Mouse (Mus musculus) ES-Bruce4 (cell line): ENCODE results near the gene Hey2. TPM values are rescaled to one million over a fixed set of nuclear protein-coding genes. Genes with fewer than 3 reads are reported as not detected.

Experiments
- H3K27ac ChIP-seq: 2 replicates; pipeline ENCODE4 v1.5.1; 2012; ENCODE audit warnings: low read length, inconsistent platforms; ENCODE audit not compliant: insufficient read depth
- H3K27me3 ChIP-seq: 2 replicates; pipeline ENCODE4 v1.6.1; 2012; ENCODE audit warnings: mild to moderate bottlenecking, low read length, inconsistent platforms; ENCODE audit not compliant: control insufficient read depth, poor library complexity, insufficient read depth, severe bottlenecking
- H3K36me3 ChIP-seq: 2 replicates; pipeline ENCODE4 v1.6.1; 2012; ENCODE audit warnings: inconsistent platforms, mild to moderate bottlenecking, low read length, moderate library complexity; ENCODE audit not compliant: control insufficient read depth, poor library complexity, insufficient read depth, severe bottlenecking
- H3K4me1 ChIP-seq: one replicate; pipeline ENCODE4 v1.8.1; 2011; ENCODE audit warnings: low read length; ENCODE audit not compliant: control insufficient read depth, insufficient read depth
- H3K4me3 ChIP-seq: 2 replicates; pipeline ENCODE4 v1.5.1; 2011; ENCODE audit warnings: low read depth, mild to moderate bottlenecking, low read length
- H3K9ac ChIP-seq: 2 replicates; pipeline ENCODE4 v1.6.1; 2012; ENCODE audit warnings: low read depth, mild to moderate bottlenecking, inconsistent platforms; ENCODE audit not compliant: poor library complexity, severe bottlenecking
- H3K9me3 ChIP-seq: replicated peaks from 2 replicates; pipeline ENCODE4 v1.6.1; 2012; ENCODE audit warnings: mild to moderate bottlenecking, low read length, inconsistent platforms; ENCODE audit not compliant: control insufficient read depth, poor library complexity, insufficient read depth, severe bottlenecking
- CTCF ChIP-seq: IDR thresholded peaks from one replicate; pipeline ENCODE4 v1.8.1; 2011; ENCODE audit warnings: low read depth, low read length
- EP300 ChIP-seq: IDR thresholded peaks from 2 replicates; pipeline ENCODE4 v1.6.1; 2011; ENCODE audit warnings: low read depth, low read length; ENCODE audit not compliant: insufficient read depth
- POLR2A ChIP-seq: IDR thresholded peaks from one replicate; pipeline ENCODE4 v1.8.1; 2011; ENCODE audit warnings: low read length; ENCODE audit not compliant: insufficient read depth
- polyA plus RNA-seq: library from polyadenylated mRNA; stranded (reverse); fragments of >200 nt; gene quantifications from 2 replicates; pipeline ENCODE4 v1.2.4, GENCODE M21; 2011; ENCODE audit warnings: low read depth; ENCODE audit not compliant: missing spikeins, insufficient read depth, insufficient read length

Hey2 gene
- 0.97 and 1.6 TPM in 2 replicates for polyA plus RNA-seq

DNA sequence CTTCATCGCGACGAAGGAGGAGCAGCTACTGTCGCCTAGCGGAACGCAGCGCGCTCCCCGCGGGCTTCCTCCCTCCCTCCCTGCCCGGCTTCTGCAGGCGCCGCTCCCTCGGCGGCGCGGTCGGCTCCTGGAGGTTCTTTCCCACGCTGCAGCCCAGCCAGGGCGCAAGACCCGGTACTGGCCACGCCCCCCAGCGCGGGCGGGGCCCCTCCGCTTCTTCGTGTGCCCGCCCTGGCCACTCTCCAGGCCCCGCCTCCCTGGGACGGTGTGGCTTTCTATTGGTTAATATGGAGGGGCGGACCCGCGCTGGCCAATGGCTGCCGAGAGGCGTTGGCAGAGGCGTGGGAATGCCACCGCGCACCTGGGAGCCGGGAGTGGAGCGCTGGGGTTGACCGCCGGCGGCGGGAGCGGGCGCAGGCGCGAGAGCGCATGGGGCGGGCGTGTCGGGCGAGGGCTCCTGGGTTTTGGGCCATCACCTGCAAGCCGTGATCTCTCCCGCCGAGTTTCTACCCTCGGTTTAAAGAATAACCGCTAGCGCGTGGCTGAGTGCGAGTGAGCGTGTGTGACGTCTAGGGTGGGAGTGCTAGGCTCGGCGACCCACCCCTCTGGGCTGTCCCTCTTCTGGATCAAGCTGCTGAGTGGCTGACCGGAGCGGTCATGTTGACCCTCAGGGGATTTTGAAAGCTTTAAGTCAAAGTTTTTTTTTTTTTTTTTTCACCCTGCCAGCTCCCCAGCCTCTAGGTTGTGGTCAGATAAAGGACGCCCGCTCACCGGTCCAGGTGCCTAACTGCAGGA lies at the start of gene Hey2:
Hey2 (minus strand) TSS at position 159 of the 795 bp plus-strand sequence.
- Histone ChIP-seq H3K36me3 (no peaks in the 10 kb centered on the region), H3K4me1 (no peaks in the 10 kb centered on the region), H3K27ac (no peak within 1 kb of the TSS), H3K9me3 (no peaks in the 10 kb centered on the region), H3K4me3 (peak within 1 kb of the TSS; percentile 92), H3K27me3 (peaks cover 7% of the 10 kb centered on the region), H3K9ac (peak within 1 kb of the TSS; percentile 35)
- no peak for TF ChIP-seq POLR2A
- no peak for TF ChIP-seq EP300
- TF ChIP-seq CTCF, result no peak

DNA sequence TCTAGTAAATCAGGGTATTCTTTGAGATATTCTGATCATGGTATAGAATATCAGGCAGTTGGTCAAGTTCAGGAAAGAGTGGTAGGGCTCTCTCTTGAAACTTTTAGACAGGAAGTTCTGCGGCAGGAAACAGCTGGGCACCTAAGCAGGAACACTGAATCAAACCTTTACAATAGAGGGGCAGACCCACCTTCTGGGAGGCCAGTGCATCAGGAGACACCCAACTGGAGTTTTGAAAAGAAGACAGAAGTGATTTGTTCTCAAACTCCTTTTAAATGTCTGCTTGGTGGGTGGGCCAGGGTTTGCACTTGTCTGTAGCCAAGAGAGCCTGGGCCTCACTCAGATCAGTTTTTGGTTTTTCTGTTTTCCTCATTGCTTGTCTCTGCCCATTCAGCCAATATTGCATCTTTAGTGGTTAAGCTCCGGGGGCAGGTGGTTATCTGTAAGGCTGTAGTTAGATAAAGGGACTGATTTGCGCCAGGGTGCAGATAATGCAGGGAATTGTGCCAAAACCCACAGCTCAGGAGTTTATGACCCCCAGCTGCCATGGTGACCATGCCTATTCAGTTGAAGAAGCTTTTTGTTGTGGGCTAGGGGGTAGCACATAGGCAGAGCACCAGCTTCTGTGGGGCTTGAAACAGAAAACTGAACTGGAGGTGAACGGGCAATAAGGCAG lies 40.6 kb upstream of the Hey2 start:
- TF ChIP-seq CTCF (no peak), POLR2A (no peak), EP300 (no peak)

DNA sequence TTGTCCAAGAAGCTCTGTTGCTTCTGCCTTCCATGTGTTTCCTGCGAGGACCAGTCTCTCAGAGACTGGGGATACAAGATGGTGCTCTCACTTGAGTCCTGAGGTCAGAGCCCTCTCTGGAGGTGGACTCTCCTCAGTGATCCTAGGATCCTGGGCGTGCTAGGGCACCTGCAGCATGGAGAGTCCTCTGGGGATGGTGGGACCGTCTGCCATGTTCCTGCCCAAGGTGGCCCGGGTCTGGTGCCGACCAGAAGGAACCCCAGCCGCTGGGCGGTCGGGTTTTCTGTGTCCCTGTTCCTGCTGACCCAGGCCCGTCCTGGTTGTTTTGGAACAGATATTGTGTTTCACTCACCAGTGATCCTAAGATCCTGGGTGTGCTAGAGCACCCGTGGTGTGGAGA lies 38.5 kb upstream of the Hey2 start:
- no peak overlapping the region for H3K9ac ChIP-seq
- H3K9me3 ChIP-seq, result no peaks in the 10 kb centered on the region
- no peaks in the 10 kb centered on the region for H3K27me3 ChIP-seq
- H3K4me3 ChIP-seq, result no peak overlapping the region
- H3K36me3 ChIP-seq, result no peaks in the 10 kb centered on the region
- no peak overlapping the region for H3K27ac ChIP-seq
- TF ChIP-seq EP300, result no peak
- TF ChIP-seq CTCF, result no peak
- TF ChIP-seq POLR2A, result no peak
- no peaks in the 10 kb centered on the region for H3K4me1 ChIP-seq

More for the DNA sequence above, 40.6 kb upstream of the Hey2 start:
- H3K27ac ChIP-seq, result no peak overlapping the region
- no peaks in the 10 kb centered on the region for H3K9me3 ChIP-seq
- H3K4me3 ChIP-seq, result no peak overlapping the region
- no peaks in the 10 kb centered on the region for H3K4me1 ChIP-seq
- no peaks in the 10 kb centered on the region for H3K27me3 ChIP-seq
- no peak overlapping the region for H3K9ac ChIP-seq
- no peaks in the 10 kb centered on the region for H3K36me3 ChIP-seq

DNA sequence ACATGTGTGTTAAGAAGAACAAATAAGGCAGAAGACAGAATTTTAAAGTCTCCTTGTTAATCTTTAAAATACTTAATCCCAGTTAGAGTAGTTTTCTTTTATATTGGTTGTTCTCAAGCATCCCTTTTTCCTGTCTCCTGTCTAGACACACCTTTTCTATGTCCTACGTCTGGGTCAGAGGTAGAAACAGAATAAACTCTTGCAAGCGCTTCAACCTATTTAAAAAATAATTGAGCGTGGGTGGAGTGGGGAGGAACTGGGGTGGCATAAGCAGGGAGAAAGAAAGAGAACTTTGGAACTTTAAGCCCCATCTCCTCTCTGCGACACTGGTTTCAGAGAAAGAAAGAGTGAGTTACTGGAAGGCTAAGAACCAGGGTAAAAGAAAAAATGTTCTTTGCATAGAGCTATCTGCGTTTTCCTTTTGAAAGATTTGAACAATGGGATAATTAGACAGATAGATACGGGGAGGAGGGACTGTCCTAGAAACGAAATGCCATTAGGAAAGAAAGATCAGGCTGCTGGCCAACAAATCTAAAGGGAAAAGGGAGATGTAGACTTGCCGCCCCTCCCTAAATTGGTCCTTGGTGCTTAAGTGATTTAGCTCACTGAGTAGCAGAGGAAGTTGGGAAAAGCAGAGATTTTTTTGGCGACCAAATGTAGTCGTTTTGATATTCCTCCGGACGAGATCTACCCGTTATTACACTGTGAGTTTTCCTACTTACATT lies 2.7 kb upstream of the Hey2 start:
- no peaks in the 10 kb centered on the region for H3K4me1 ChIP-seq
- no peak for TF ChIP-seq CTCF
- no peak for TF ChIP-seq POLR2A
- no peak for TF ChIP-seq EP300
- peaks cover 7% of the 10 kb centered on the region for H3K27me3 ChIP-seq
- H3K9me3 ChIP-seq, result no peaks in the 10 kb centered on the region
- no peak overlapping the region for H3K27ac ChIP-seq
- no peaks in the 10 kb centered on the region for H3K36me3 ChIP-seq
- no peak overlapping the region for H3K9ac ChIP-seq
- no peak overlapping the region for H3K4me3 ChIP-seq

GRCm38 (mm10) chr10:30844191-30845010 lies 1.8 kb upstream of the Hey2 start:
- Histone ChIP-seq H3K9me3 (no peaks in the 10 kb centered on the region), H3K4me3 (peak overlapping the region; percentile 58), H3K27me3 (peaks cover 7% of the 10 kb centered on the region), H3K27ac (no peak overlapping the region), H3K36me3 (no peaks in the 10 kb centered on the region), H3K9ac (no peak overlapping the region; the same call in 1 of the 2 replicates), H3K4me1 (no peaks in the 10 kb centered on the region)
- TF ChIP-seq POLR2A, result no peak
- TF ChIP-seq EP300, result no peak
- TF ChIP-seq CTCF, result no peak
